Mouse (Mus musculus): Measurements from ENCODE around the gene Cdk19. TPM values are rescaled to one million over a fixed set of nuclear protein-coding genes. Genes with fewer than 3 reads are reported as not detected.
"Not testable (repeated sequence)": the region's sequence is repeated elsewhere in the genome, so short reads cannot be mapped to it uniquely, and the experiment has no call there.

The Cdk19 gene
- polyA plus RNA-seq, 1 experiment from 2014 or later = 11.3 TPM

DNA sequence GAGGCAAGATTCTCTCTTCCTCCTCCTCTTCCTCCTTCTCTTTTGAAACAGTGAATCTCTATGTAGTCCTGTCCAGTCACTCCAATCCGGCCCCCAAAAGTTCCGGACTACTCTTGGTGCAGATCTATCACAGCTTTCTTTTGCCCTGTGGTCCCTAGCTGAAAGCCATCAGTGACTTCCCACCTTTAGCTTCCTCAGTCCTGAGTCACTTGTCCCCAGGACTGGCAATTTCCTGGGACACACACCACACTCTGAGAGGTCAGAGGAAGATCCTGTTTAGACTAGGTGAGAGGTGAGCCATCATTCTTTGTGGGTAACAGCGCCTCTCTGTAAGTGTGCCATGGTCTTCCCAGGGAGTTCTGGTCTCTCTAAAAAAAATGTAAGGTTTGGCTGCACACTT, 187.6 kb downstream of the Cdk19 start:
- DNase-seq (ENCODE audit: low spot score) (no peak), ATAC-seq (replicated peaks; ENCODE audit: insufficient number of reproducible peaks, low FRiP score, low TSS enrichment, low read depth) (no peak)
- Histone ChIP-seq H3K4me1 (ENCODE audit: control insufficient read depth, insufficient read depth, low read length) (no peaks in the 10 kb centered on the region), H3K27ac (replicated peaks; ENCODE audit: low read depth, low read length) (no peak overlapping the region), H3K36me3 (replicated peaks; ENCODE audit: control insufficient read depth, insufficient read depth, low read depth, low read length) (no peaks in the 10 kb centered on the region), H3K27me3 (ENCODE audit: control insufficient read depth, insufficient read depth, low read length) (no peaks in the 10 kb centered on the region), H3K9me3 (replicated peaks; ENCODE audit: control insufficient read depth, low read length) (no peaks in the 10 kb centered on the region), H3K9ac (replicated peaks; ENCODE audit: low read length) (no peak overlapping the region), H3K4me2 (ENCODE audit: low read depth, low read length) (no peak overlapping the region), H3K4me3 (ENCODE audit: low read depth, low read length) (no peak overlapping the region)
- WGBS = 84% methylated on average over 3 of the region's 3 CpGs

DNA sequence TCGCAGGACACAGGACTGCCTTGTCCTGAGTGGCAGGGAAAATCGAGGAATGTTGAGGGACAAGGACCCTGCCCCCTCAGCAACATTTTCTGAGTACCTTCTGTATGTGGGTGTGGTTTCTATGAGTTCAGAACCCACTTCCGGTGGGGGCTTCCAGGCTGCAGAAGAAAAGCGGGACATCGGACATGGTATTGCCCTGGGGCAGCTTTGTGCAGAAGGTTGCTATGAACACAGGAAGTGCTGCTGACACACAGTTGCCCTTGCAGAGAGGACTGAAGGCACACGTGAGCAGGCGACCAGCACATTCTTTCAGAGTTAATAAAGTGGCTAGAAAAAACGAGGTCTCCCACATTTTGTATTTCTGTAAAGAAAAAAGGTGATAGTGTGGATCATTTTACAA, 188.2 kb downstream of the Cdk19 start:
- H3K27me3 ChIP-seq (ENCODE audit: control insufficient read depth, insufficient read depth, low read length) = no peaks in the 10 kb centered on the region
- no peaks in the 10 kb centered on the region for H3K9me3 ChIP-seq (replicated peaks; ENCODE audit: control insufficient read depth, low read length)
- H3K27ac ChIP-seq (replicated peaks; ENCODE audit: low read depth, low read length) = no peak overlapping the region
- no peaks in the 10 kb centered on the region for H3K4me1 ChIP-seq (ENCODE audit: control insufficient read depth, insufficient read depth, low read length)
- no peaks in the 10 kb centered on the region for H3K36me3 ChIP-seq (replicated peaks; ENCODE audit: control insufficient read depth, insufficient read depth, low read depth, low read length)
- DNase-seq (ENCODE audit: low spot score) (peak; percentile 46), ATAC-seq (replicated peaks; ENCODE audit: insufficient number of reproducible peaks, low FRiP score, low TSS enrichment, low read depth) (no peak)
- no peak overlapping the region for H3K4me3 ChIP-seq (ENCODE audit: low read depth, low read length)
- no peak overlapping the region for H3K4me2 ChIP-seq (ENCODE audit: low read depth, low read length)
- 19% methylated on average over 8 of the region's 8 CpGs for WGBS
- H3K9ac ChIP-seq (replicated peaks; ENCODE audit: low read length) = no peak overlapping the region

DNA sequence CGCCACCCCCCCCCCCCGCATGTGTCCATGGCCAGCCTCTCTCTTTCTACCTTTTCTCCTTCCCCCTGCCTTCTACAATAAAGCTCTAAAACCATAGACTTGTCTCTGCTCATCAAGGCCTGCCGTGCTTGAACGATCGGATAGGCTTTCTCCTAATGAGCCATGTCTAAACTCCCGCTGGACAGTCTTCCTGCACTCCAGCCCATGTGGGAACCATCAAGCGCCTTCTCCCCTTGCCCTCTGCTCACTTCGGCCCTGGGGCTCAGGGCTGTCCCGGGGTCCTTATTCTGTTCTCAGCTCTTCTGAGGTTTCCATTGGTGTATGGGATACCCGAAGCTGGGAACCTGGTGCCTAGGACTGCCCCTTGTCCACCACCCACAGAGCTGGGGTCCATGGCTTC, 189.3 kb downstream of the Cdk19 start:
- H3K4me1 ChIP-seq (ENCODE audit: control insufficient read depth, insufficient read depth, low read length) = no peaks in the 10 kb centered on the region
- no peak overlapping the region for H3K9ac ChIP-seq (replicated peaks; ENCODE audit: low read length)
- no peak overlapping the region for H3K27ac ChIP-seq (replicated peaks; ENCODE audit: low read depth, low read length)
- H3K27me3 ChIP-seq (ENCODE audit: control insufficient read depth, insufficient read depth, low read length) = no peaks in the 10 kb centered on the region
- H3K9me3 ChIP-seq (replicated peaks; ENCODE audit: control insufficient read depth, low read length) = no peaks in the 10 kb centered on the region
- H3K36me3 ChIP-seq (replicated peaks; ENCODE audit: control insufficient read depth, insufficient read depth, low read depth, low read length) = no peaks in the 10 kb centered on the region
- no peak overlapping the region for H3K4me3 ChIP-seq (ENCODE audit: low read depth, low read length)
- DNase-seq (ENCODE audit: low spot score) = no peak
- WGBS = 30% methylated on average over 8 of the region's 10 CpGs
- H3K4me2 ChIP-seq (ENCODE audit: low read depth, low read length) = no peak overlapping the region
- ATAC-seq (replicated peaks; ENCODE audit: insufficient number of reproducible peaks, low FRiP score, low TSS enrichment, low read depth) = no peak

DNA sequence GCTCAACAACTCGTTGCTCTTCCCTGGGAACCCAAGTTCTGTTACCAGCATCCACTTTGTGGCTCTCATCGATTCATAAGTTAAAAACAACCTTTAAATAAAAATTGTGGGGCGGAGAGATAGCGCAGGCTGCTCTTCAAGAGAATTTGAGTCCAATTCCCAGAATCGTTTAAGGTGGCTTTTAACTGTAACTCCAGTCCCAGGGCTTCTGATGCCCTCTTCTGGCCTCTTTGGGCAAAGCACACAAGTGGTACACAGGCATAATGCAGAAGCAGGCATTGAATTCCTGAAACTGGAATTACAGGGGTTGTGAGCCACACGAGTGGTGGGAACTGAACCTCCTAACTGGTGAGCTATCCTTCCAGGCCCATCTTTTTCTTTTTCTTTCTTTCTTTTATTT, 190.3 kb downstream of the Cdk19 start:
- Histone ChIP-seq H3K27ac (replicated peaks; ENCODE audit: low read depth, low read length) (no peak overlapping the region), H3K4me1 (ENCODE audit: control insufficient read depth, insufficient read depth, low read length) (no peaks in the 10 kb centered on the region), H3K9ac (replicated peaks; ENCODE audit: low read length) (no peak overlapping the region), H3K4me3 (ENCODE audit: low read depth, low read length) (no peak overlapping the region), H3K27me3 (ENCODE audit: control insufficient read depth, insufficient read depth, low read length) (no peaks in the 10 kb centered on the region), H3K36me3 (replicated peaks; ENCODE audit: control insufficient read depth, insufficient read depth, low read depth, low read length) (no peaks in the 10 kb centered on the region), H3K9me3 (replicated peaks; ENCODE audit: control insufficient read depth, low read length) (no peaks in the 10 kb centered on the region), H3K4me2 (ENCODE audit: low read depth, low read length) (no peak overlapping the region)
- 57% methylated on average over 6 of the region's 6 CpGs for WGBS
- no peak for ATAC-seq (replicated peaks; ENCODE audit: insufficient number of reproducible peaks, low FRiP score, low TSS enrichment, low read depth)
- peak; percentile 69 for DNase-seq (ENCODE audit: low spot score)

DNA sequence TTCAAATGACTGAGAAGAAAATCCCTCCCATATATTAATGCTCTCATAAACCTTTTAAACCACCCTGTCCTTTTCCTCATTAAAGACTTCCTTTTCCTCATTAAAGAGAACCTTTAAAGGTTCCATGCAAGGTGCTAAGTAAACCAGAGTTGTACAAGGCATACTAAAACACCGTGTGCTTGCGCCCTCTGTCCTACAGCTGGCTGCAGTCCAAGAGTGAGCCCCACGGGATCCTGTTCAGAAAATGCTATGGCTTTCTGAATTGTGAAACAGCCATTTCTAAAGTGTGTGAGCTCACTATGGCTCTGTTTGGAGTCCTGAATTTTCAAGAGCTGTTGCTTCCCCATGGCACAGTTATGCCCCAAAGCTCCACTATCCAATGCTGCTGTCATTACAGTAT, 191.3 kb downstream of the Cdk19 start:
- Histone ChIP-seq H3K9me3 (replicated peaks; ENCODE audit: control insufficient read depth, low read length) (no peaks in the 10 kb centered on the region), H3K4me3 (ENCODE audit: low read depth, low read length) (no peak overlapping the region), H3K4me2 (ENCODE audit: low read depth, low read length) (no peak overlapping the region), H3K4me1 (ENCODE audit: control insufficient read depth, insufficient read depth, low read length) (no peaks in the 10 kb centered on the region), H3K9ac (replicated peaks; ENCODE audit: low read length) (no peak overlapping the region), H3K36me3 (replicated peaks; ENCODE audit: control insufficient read depth, insufficient read depth, low read depth, low read length) (no peaks in the 10 kb centered on the region), H3K27me3 (ENCODE audit: control insufficient read depth, insufficient read depth, low read length) (no peaks in the 10 kb centered on the region), H3K27ac (replicated peaks; ENCODE audit: low read depth, low read length) (no peak overlapping the region)
- 78% methylated on average over 3 of the region's 3 CpGs for WGBS
- ATAC-seq (replicated peaks; ENCODE audit: insufficient number of reproducible peaks, low FRiP score, low TSS enrichment, low read depth) = no peak
- no peak for DNase-seq (ENCODE audit: low spot score)

DNA sequence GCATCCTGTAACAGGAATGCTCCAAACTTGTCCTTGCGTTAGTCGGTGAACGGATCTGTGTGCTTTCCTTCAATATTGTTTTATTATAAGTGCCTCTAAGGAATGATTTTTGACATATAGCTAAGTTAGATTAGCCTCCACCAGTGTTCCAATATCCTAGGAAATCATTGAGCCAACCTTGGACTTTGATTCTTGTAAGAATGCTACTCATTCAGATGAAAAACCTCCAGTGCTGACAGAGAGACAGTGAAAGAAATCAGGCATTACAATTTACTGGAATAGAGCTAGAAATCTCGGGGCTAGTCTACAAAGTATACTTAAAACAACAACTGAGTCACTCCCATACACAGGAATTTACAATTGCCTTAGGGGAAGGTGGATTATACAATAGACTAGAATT, 193.2 kb downstream of the Cdk19 start:
- not testable (repeated sequence) for ATAC-seq (replicated peaks; ENCODE audit: insufficient number of reproducible peaks, low FRiP score, low TSS enrichment, low read depth)
- WGBS = 94% methylated on average over 4 of the region's 4 CpGs

More for the DNA sequence above, 193.2 kb downstream of the Cdk19 start:
- H3K27ac ChIP-seq (replicated peaks; ENCODE audit: low read depth, low read length); DNase-seq (ENCODE audit: low spot score); H3K9ac ChIP-seq (replicated peaks; ENCODE audit: low read length); H3K4me2 ChIP-seq (ENCODE audit: low read depth, low read length); H3K36me3 ChIP-seq (replicated peaks; ENCODE audit: control insufficient read depth, insufficient read depth, low read depth, low read length); H3K4me3 ChIP-seq (ENCODE audit: low read depth, low read length); H3K9me3 ChIP-seq (replicated peaks; ENCODE audit: control insufficient read depth, low read length); H3K27me3 ChIP-seq (ENCODE audit: control insufficient read depth, insufficient read depth, low read length); H3K4me1 ChIP-seq (ENCODE audit: control insufficient read depth, insufficient read depth, low read length): not testable (repeated sequence)

Other genes starting within 250 kb of the Cdk19 start
- gene Slc16a10, start 197.3 kb upstream of the Cdk19 start, polyA plus RNA-seq (2014; fragmentation: Nextera tagmentation; extraction: Ambion mirVana) = 5.0 and 5.4 TPM in 2 replicates
- 90.8 and 92.6 TPM in 2 replicates for gene Rpf2, start 92.5 kb upstream of the Cdk19 start, polyA plus RNA-seq (2014; fragmentation: Nextera tagmentation; extraction: Ambion mirVana)
- gene Gtf3c6, start 81.5 kb upstream of the Cdk19 start, polyA plus RNA-seq (2014; fragmentation: Nextera tagmentation; extraction: Ambion mirVana) = 156 and 162 TPM in 2 replicates
- gene Amd1, start 37.4 kb upstream of the Cdk19 start, polyA plus RNA-seq (2014; fragmentation: Nextera tagmentation; extraction: Ambion mirVana) = 112 and 129 TPM in 2 replicates
- gene Slc22a16, start 230.8 kb downstream of the Cdk19 start, polyA plus RNA-seq (2014; fragmentation: Nextera tagmentation; extraction: Ambion mirVana) = not detected in 2 replicates

All from embryonic facial prominence, embryonic 11.5 days (tissue).